11 mouse cellular contexts compared by ENCODE assay signal in genomic region chr7:73185071-73185531, GRCm38 (mm10).
DNase-seq lines count a peak whose midpoint lies in the region; ATAC-seq and TF ChIP-seq lines count a peak whose summit lies in the region.
"Had no signal": no experiment of that assay in that cellular context is flagged by ENCODE, and none has a peak within 500 bp of the region (broad histone marks: within the 10 kb centered on the region; RNA-seq: fewer than 3 reads in every experiment).

No protein-coding gene starts in this region.

- TF ChIP-seq CTCF in cerebellum, adult 2 months (IDR thresholded peaks at IDR 0.05; ENCODE audit: borderline replicate concordance, insufficient read depth, low read depth, low read length): no peak

- DNase-seq in cerebellum, adult 2 months: peak; percentile 23 to 51
- no peak for DNase-seq in cerebellum, postnatal 36 days
- DNase-seq in layer of hippocampus, postnatal 10 days (ENCODE audit: low spot score in 2 of 2): peak; percentile 65 to 73
- no peak for DNase-seq in ovary, postnatal 10 days (ENCODE audit: low spot score)
- no peak for DNase-seq in T-cell, adult 2 months (ENCODE audit: low spot score)
- DNase-seq: kidney, postnatal 36 days; liver, postnatal 0 days; thymus, postnatal 14 days had no signal

- no peaks in the 10 kb centered on the region for H3K4me1 ChIP-seq in cerebellum, adult 2 months (ENCODE audit: control insufficient read depth, insufficient read depth, low read length)
- peaks cover 40% of the 10 kb centered on the region for H3K4me1 ChIP-seq in forebrain, embryonic 12.5 days
- no peaks in the 10 kb centered on the region for H3K4me1 ChIP-seq in neural tube, embryonic 14.5 days (ENCODE audit: control insufficient read depth, insufficient read depth, low read length)

- H3K4me2 ChIP-seq in forebrain, embryonic 12.5 days: no peak overlapping the region
- H3K4me2 ChIP-seq in neural tube, embryonic 14.5 days (ENCODE audit: low read depth, low read length): no peak overlapping the region

- no peak overlapping the region for H3K4me3 ChIP-seq in cerebellum, adult 2 months (replicated peaks; ENCODE audit: insufficient read depth, low read depth, low read length)
- no peak overlapping the region for H3K4me3 ChIP-seq in forebrain, embryonic 12.5 days (replicated peaks)
- no peak overlapping the region for H3K4me3 ChIP-seq in neural tube, embryonic 14.5 days (ENCODE audit: low read depth, low read length)

- H3K27me3 ChIP-seq in cerebellum, adult 2 months (ENCODE audit: control insufficient read depth, insufficient read depth, low read length): no peaks in the 10 kb centered on the region
- no peaks in the 10 kb centered on the region for H3K27me3 ChIP-seq in forebrain, embryonic 12.5 days
- H3K27me3 ChIP-seq in neural tube, embryonic 14.5 days (ENCODE audit: control insufficient read depth, insufficient read depth, low read length): no peaks in the 10 kb centered on the region

- H3K9me3 ChIP-seq in forebrain, embryonic 12.5 days: peaks cover 7% of the 10 kb centered on the region; the same call in 1 of the 2 replicates
- H3K9me3 ChIP-seq in neural tube, embryonic 14.5 days (ENCODE audit: control insufficient read depth, low read length): no peaks in the 10 kb centered on the region

- TF ChIP-seq POLR2A in cerebellum, adult 2 months (IDR thresholded peaks at IDR 0.05; ENCODE audit: borderline replicate concordance, insufficient read depth, low read length): no peak

- 41% methylated on average over 10 of the region's 10 CpGs for WGBS in cerebellum, adult 2 months
- 13% methylated on average over 10 of the region's 10 CpGs for WGBS in forebrain, embryonic 12.5 days
- 22% methylated on average over 10 of the region's 10 CpGs for WGBS in neural tube, embryonic 14.5 days

- no peaks in the 10 kb centered on the region for H3K36me3 ChIP-seq in forebrain, embryonic 12.5 days (replicated peaks)
- no peaks in the 10 kb centered on the region for H3K36me3 ChIP-seq in neural tube, embryonic 14.5 days (ENCODE audit: control insufficient read depth, insufficient read depth, low read length)

- H3K27ac ChIP-seq in cerebellum, adult 2 months (ENCODE audit: insufficient read depth, low read length): no peak overlapping the region
- peak overlapping the region; percentile 89 for H3K27ac ChIP-seq in forebrain, embryonic 12.5 days
- peak overlapping the region; percentile 62 for H3K27ac ChIP-seq in neural tube, embryonic 14.5 days (ENCODE audit: low read depth, low read length)

- peak; percentile 88 for ATAC-seq in forebrain, embryonic 12.5 days (ENCODE audit: low FRiP score)
- ATAC-seq in neural tube, embryonic 14.5 days (ENCODE audit: low read depth): peak; percentile 87
- no peak for ATAC-seq in monocyte, adult 5-6 weeks (replicated peaks; ENCODE audit: insufficient number of reproducible peaks, low FRiP score, low TSS enrichment, poor library complexity, severe bottlenecking)
- ATAC-seq: liver, postnatal 0 days had no signal

- no peak overlapping the region for H3K9ac ChIP-seq in forebrain, embryonic 12.5 days
- no peak overlapping the region for H3K9ac ChIP-seq in neural tube, embryonic 14.5 days (replicated peaks; ENCODE audit: low read depth, low read length)
- H3K9ac ChIP-seq: liver, postnatal 0 days had no signal

Comparison
In these comparisons a context has a peak if more than half of its experiments do, and no peak if none do; other contexts are left out.
1. DNase-seq: peak in cerebellum, adult 2 months (2 of 2) and layer of hippocampus, postnatal 10 days (2 of 2); none in cerebellum, postnatal 36 days (0 of 2), ovary, postnatal 10 days (single experiment) and T-cell, adult 2 months (single experiment).